Mouse (Mus musculus) kidney, postnatal 4 days (tissue): Measurements from ENCODE around the gene Rhox2h.
"Not testable (repeated sequence)": the region's sequence is repeated elsewhere in the genome, so short reads cannot be mapped to it uniquely, and the experiment has no call there.

Experiments used
- DNase-seq, 2 experiments: peaks; one replicate each; pipeline ENCODE4 v3.0.0; 2021; ENCODE audit warnings: mixed read lengths in 2 of 2

The Rhox2h gene

GRCm38 (mm10) chrX:37673177-37673576 lies at the start of gene Rhox2h:
TSS of gene Rhox2h (minus strand) at chrX:37673277.
- not testable (repeated sequence) for DNase-seq

DNA sequence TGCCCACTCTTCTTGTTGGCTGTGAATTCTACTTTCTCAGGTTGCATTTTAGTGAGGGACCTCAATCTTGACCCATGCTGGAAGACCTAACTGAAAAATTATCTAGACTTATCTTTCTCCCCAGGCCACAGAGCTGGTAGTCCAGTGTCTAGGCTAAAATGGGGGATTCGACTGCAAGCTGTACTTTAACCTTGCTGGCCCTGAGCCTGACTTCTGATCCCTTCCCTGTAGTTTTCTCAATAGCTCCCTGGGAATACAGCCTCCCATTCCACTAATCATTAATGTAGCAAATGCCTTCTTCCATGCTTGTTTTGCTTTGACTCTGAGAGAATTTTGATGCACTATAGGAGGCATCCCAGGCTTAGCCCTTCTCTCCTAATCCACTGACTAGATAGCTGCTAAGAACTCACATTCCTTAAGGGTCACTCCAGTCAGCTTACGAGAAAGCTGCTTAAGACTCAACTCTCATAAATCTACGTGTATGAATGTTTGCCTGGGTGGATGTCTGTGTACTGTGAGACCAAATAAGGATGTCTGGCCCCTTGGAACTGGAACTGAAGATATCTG lies 28.8 kb upstream of the Rhox2h start:
- DNase-seq = no peak

DNA sequence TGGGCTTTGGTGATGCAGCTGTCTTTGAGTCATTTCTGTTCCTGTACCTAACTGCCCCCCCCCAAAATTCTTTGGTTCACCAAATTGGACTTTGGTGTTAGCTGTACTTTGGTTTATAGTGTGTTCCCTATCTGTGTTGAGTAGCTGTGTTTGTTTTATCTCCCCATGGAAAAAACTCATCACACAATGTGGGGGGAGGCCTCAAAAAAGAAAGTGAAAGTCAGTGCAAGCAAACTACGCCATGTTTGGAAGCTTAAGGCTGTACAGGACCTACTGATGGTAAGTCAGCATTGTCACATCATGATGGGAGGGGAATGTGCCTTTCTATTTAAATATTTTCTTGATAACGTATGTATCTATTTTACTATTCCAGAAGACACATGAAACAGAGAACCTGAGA lies 19.2 kb upstream of the Rhox2h start:
- no peak for DNase-seq

GRCm38 (mm10) chrX:37683031-37683715 lies 10.1 kb upstream of the Rhox2h start:
- no peak for DNase-seq

- not testable (repeated sequence) for DNase-seq
Measured at GRCm38 (mm10) chrX:37668664-37669063, 4.4 kb downstream of the Rhox2h start, which contains the start of gene Rhox3h. TSS of gene Rhox3h (minus strand) at chrX:37668764.

DNA sequence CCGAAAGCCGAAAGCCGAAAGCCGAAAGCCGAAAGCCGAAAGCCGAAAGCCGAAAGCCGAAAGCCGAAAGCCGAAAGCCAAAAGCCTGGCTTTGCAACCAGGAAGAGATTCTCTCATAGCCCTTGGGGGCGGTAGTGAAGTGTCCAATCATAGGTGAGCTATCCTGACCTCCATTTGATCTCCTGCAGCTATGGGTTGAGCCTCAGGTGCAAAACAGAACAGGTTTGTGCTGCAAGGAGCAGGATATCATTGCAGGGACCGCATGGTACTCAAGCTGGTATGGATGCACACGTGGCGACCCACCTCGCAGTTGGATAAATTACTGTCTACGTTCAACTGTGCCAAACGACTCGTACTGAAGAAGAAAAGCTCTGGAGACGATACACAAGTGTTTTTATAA lies 21.9 kb downstream of the Rhox2h start, which contains the start of gene Rhox4g:
TSS of gene Rhox4g (minus strand) at position 101 of the 400 bp plus-strand sequence.
- not testable (repeated sequence) for DNase-seq

DNA sequence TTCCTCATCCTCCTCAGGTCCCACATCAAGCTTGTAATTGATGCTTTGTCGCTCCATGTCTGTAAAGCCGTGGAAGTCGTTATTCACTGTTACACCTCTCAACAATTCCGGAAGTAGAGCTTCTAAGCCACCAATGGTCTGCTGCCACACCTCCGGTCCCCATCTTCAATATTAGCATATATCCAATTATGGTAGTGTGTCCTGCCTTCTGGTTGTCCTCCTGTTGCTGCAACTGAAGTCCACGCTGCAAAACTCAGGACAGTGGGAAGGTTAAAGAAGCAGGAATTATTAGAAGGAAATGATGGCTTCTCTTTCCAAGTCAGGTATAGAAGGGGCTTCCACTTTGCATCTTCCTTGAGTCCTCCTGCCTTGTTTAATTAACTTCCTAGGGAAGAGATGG lies 29.7 kb downstream of the Rhox2h start, which contains the start of gene Rhox2g:
TSS of gene Rhox2g (minus strand) at position 101 of the 400 bp plus-strand sequence.
- DNase-seq = not testable (repeated sequence)

- not testable (repeated sequence) for DNase-seq
Measured at GRCm38 (mm10) chrX:37628512-37628911, 44.6 kb downstream of the Rhox2h start, which contains the start of gene Rhox3g. TSS of gene Rhox3g (minus strand) at chrX:37628612.
